Mouse (Mus musculus) midbrain, postnatal 0 days (tissue): ENCODE measurements at regions not wholly inside any gene's neighbourhood (a gene's known extent, or its start where the extent isn't known, plus 50 kb on each side); places are given as distances from the start of the nearest gene placed in this dataset.

ENCODE experiments used
- ATAC-seq: fragments of 200-750 bp; cut with Nextera tagmentation; 2 replicates; pipeline ENCODE4 v1.8.0; 2017; ENCODE audit warnings: moderate number of reproducible peaks, mild to moderate bottlenecking, moderate TSS enrichment, moderate library complexity; ENCODE audit not compliant: low FRiP score
- DNase-seq: peaks from one replicate; pipeline ENCODE4 v3.0.0-alpha.2; 2015; ENCODE audit warnings: low spot score
- H3K27ac ChIP-seq: fragments of 300-500 bp; sonication (generic); 2 replicates; pipeline ENCODE4 v1.5.1; 2014; ENCODE audit warnings: low read depth, mild to moderate bottlenecking, low read length, mixed read lengths
- H3K27me3 ChIP-seq: fragments of 300-500 bp; sonication (generic); 2 replicates; pipeline ENCODE4 v1.6.1; 2014; ENCODE audit warnings: low read length, control low read depth, mixed read lengths; ENCODE audit not compliant: insufficient read depth
- H3K36me3 ChIP-seq: fragments of 300-500 bp; sonication (generic); 2 replicates; pipeline ENCODE4 v1.6.1; 2014; ENCODE audit warnings: low read length, control low read depth, mixed read lengths; ENCODE audit not compliant: insufficient read depth
- H3K4me1 ChIP-seq: fragments of 300-500 bp; sonication (generic); 2 replicates; pipeline ENCODE4 v1.6.1; 2014; ENCODE audit warnings: mild to moderate bottlenecking, control low read depth, antibody characterized with exemption, low read length, mixed read lengths; ENCODE audit not compliant: insufficient read depth
- H3K4me2 ChIP-seq: fragments of 300-500 bp; sonication (generic); 2 replicates; pipeline ENCODE4 v1.6.1; 2014; ENCODE audit warnings: low read depth, mild to moderate bottlenecking, low read length, mixed read lengths; ENCODE audit not compliant: poor library complexity, severe bottlenecking
- H3K4me3 ChIP-seq: fragments of 300-500 bp; sonication (generic); 2 replicates; pipeline ENCODE4 v1.5.1; 2014; ENCODE audit warnings: low read depth, mild to moderate bottlenecking, low read length, moderate library complexity
- H3K9ac ChIP-seq: fragments of 300-500 bp; sonication (generic); replicated peaks from 2 replicates; pipeline ENCODE4 v1.6.1; 2014; ENCODE audit warnings: mild to moderate bottlenecking, low read length, moderate library complexity, mixed read lengths; ENCODE audit not compliant: poor library complexity, severe bottlenecking
- H3K9me3 ChIP-seq: fragments of 300-500 bp; sonication (generic); 2 replicates; pipeline ENCODE4 v1.6.1; 2016; ENCODE audit warnings: low read length, control low read depth
- CTCF ChIP-seq: IDR thresholded peaks from 2 replicates; pipeline ENCODE4 v1.5.1; 2016; ENCODE audit warnings: antibody characterized with exemption, mild to moderate bottlenecking
- WGBS: fragments of 180-500 bp; shearing (Covaris S2); extraction: QIAGEN DNeasy Blood & Tissue Kit; methylation state at CpG from one replicate; pipeline ENCODE4 v1.1.7; 2014; 5-methylcytosine and 5-hydroxymethylcytosine counted together

DNA sequence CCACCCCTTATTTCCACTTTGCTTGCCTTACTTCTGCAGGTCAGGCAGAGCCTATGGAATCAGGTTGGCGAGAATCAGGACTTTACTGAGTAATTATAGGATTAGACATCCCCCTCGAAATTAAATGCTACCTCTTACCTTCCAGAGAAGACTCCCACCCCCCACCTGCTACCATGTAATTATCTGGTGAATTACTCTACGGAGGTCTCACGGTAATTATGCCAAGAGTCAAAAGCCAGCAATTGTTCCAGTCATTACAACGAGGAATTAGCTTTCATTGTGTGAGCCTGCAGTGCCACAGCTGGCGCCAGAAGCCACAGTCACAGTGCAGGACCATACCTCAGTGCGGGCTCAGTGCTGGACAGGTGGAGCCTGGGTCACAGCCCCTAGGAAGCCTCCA, 72.4 kb downstream of the Tpra1 start:
- WGBS: 18% methylated on average over 7 of the region's 7 CpGs
- Histone ChIP-seq H3K27ac (no peak overlapping the region), H3K36me3 (no peaks in the 10 kb centered on the region), H3K4me3 (no peak overlapping the region), H3K9ac (no peak overlapping the region), H3K4me2 (no peak overlapping the region), H3K4me1 (peaks cover 27% of the 10 kb centered on the region; the same call in 1 of the 2 replicates), H3K27me3 (no peaks in the 10 kb centered on the region), H3K9me3 (no peaks in the 10 kb centered on the region)
- no peak for TF ChIP-seq CTCF
- no peak for ATAC-seq
- peak; percentile 43 for DNase-seq

DNA sequence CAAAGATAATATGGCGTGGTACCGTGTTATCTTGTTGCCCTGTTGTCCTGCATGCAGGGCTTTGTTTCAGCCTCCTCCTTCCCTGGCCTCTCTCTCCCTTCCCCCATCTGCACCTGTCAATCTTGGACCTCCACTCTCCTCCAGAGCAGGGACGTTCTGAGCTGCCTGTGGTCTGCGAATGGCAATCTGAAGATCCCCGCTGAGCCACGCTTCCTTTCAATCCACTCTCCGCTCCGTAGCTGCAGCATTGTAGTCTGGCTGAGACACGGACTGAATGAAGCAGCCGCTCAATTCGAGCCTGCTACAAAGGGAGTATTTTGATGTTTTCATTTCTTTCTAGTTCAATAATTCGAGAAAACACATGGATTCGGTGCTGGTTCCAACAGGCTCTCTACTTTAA, 74.5 kb downstream of the Tpra1 start:
- ATAC-seq: 0 out of 2 replicates have a peak, but pooled peaks have one; percentile 13
- no peak overlapping the region for H3K4me3 ChIP-seq
- peak; percentile 56 for DNase-seq
- no peak overlapping the region for H3K4me2 ChIP-seq
- peaks cover 25% of the 10 kb centered on the region; the same call in 1 of the 2 replicates for H3K4me1 ChIP-seq
- 0 out of 2 replicates have a peak overlapping the region, but pooled peaks have one; percentile 8 for H3K9ac ChIP-seq
- peak overlapping the region; percentile 59 for H3K27ac ChIP-seq
- H3K36me3 ChIP-seq: no peaks in the 10 kb centered on the region
- no peak for TF ChIP-seq CTCF
- 4% methylated on average over 13 of the region's 13 CpGs for WGBS
- no peaks in the 10 kb centered on the region for H3K9me3 ChIP-seq
- H3K27me3 ChIP-seq: no peaks in the 10 kb centered on the region

DNA sequence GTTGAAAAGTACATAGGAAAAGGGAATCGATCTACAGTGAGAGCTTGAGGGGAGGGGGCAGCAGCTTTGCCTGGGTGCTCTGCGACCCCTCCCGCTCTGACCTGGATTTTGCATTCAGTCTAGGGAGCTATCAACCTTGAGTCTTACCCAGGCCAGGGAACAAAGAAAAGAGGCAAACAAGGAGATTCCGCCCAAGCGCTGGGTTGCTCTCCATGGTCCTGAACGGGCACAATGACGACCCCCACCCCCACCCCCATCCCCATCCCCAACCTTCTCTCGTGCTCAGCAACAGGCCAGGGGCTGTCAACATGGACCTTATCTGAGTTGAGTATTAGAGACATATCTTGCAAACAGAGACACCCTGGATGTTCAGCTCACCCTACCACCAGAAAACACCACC, 74.9 kb downstream of the Tpra1 start:
- Histone ChIP-seq H3K27ac (peak overlapping the region; percentile 59), H3K4me2 (no peak overlapping the region), H3K4me3 (no peak overlapping the region), H3K27me3 (no peaks in the 10 kb centered on the region), H3K36me3 (no peaks in the 10 kb centered on the region), H3K4me1 (peaks cover 23% of the 10 kb centered on the region; the same call in 1 of the 2 replicates), H3K9me3 (no peaks in the 10 kb centered on the region), H3K9ac (no peak overlapping the region)
- no peak for TF ChIP-seq CTCF
- DNase-seq (no peak), ATAC-seq (no peak)
- 6% methylated on average over 8 of the region's 8 CpGs for WGBS

DNA sequence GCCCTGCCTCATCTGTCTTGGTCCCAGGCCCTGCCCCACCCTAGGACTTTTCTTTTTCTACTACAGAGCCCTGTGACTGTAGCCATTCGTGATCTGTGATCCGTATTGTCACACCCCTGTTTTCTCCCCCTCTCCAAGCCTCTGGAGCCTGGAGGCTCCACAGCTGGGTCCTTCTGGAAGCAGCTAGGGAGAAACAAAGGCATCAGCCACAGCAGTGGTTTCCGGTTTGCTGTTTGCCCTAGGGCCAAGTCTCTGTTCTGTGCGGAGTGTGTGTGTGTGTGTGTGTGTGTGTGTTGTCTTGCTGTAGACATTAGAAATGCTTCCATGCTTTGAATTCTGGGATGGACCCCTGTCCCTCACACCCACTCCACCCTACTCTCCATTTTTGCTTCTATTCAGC, 76.9 kb downstream of the Tpra1 start:
- Histone ChIP-seq H3K4me2 (no peak overlapping the region), H3K27ac (no peak overlapping the region), H3K9ac (no peak overlapping the region), H3K36me3 (no peaks in the 10 kb centered on the region), H3K4me3 (no peak overlapping the region), H3K4me1 (peaks cover 28% of the 10 kb centered on the region), H3K27me3 (no peaks in the 10 kb centered on the region), H3K9me3 (no peaks in the 10 kb centered on the region)
- ATAC-seq (no peak), DNase-seq (no peak)
- TF ChIP-seq CTCF: no peak
- WGBS: 23% methylated on average over 4 of the region's 4 CpGs

DNA sequence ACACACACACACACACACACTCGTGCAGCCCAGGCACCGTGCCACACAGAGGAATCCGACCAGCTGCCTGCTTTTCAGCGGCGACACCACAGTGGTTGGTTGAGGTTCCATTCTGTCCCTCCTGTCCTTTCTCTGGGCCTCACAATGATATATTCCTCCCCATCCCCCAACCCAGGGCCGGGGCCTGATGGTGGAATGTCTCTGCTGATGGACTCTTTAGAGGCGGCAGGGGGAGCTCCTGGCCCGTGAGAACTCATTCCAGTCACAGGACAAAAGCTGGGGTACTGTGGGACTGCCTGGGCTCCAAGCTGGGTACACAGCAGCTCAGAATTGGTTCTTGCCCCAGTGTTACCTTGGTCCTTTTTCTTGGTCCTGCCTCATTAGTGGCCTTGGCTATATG, 78.1 kb downstream of the Tpra1 start:
- peak overlapping the region; percentile 55 for H3K27ac ChIP-seq
- H3K36me3 ChIP-seq: no peaks in the 10 kb centered on the region
- ATAC-seq: peak; percentile 78
- H3K27me3 ChIP-seq: no peaks in the 10 kb centered on the region
- TF ChIP-seq CTCF: peak; percentile 93
- H3K4me1 ChIP-seq: peaks cover 36% of the 10 kb centered on the region
- WGBS: under 1% methylated on average over 8 of the region's 8 CpGs
- no peak overlapping the region for H3K4me3 ChIP-seq
- no peak overlapping the region for H3K4me2 ChIP-seq
- DNase-seq: peak; percentile 89
- no peak overlapping the region for H3K9ac ChIP-seq
- H3K9me3 ChIP-seq: no peaks in the 10 kb centered on the region

DNA sequence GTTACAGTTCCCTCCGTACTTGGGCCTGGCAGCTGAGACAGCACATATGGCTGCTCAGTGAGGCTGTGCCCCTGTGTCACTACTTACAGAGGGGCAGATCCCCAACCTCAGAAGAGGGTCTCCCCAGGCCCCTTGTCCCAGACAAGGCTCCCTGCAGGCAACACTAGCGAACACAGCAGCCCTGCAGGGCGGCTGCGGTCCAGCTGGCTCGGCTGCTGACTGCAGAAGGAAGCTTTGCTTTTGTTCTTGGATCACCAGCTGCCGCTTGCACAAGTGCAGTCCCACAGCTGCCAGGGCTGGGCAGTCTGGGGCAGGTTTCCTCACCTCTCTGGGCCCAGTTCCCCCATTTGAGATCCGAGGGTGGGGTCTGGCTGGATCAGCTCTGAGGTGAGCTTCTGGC, 79.5 kb downstream of the Tpra1 start:
- Histone ChIP-seq H3K27ac (no peak overlapping the region; the same call in 1 of the 2 replicates), H3K27me3 (no peaks in the 10 kb centered on the region), H3K36me3 (no peaks in the 10 kb centered on the region), H3K4me3 (no peak overlapping the region), H3K4me2 (no peak overlapping the region), H3K9me3 (no peaks in the 10 kb centered on the region), H3K4me1 (peaks cover 32% of the 10 kb centered on the region), H3K9ac (no peak overlapping the region)
- 12% methylated on average over 7 of the region's 7 CpGs for WGBS
- ATAC-seq (no peak), DNase-seq (peak; percentile 72)
- TF ChIP-seq CTCF: no peak
